Mouse (Mus musculus) limb, embryonic 11.5 days (tissue): ENCODE measurements at regions not wholly inside any gene's neighbourhood (a gene's known extent, or its start where the extent isn't known, plus 50 kb on each side); places are given as distances from the start of the nearest gene placed in this dataset.

Experiments used
- ATAC-seq: fragments of 200-750 bp; cut with Nextera tagmentation; 2 replicates; pipeline ENCODE4 v1.8.0; 2017; ENCODE audit warnings: low read depth; ENCODE audit not compliant: insufficient number of reproducible peaks, low FRiP score, low TSS enrichment
- DNase-seq: peaks from one replicate; pipeline ENCODE4 v3.0.0-alpha.2; 2015; ENCODE audit warnings: low spot score
- H3K27ac ChIP-seq: fragments of 300-500 bp; sonication (generic); replicated peaks from 2 replicates; pipeline ENCODE4 v1.5.1; 2014; ENCODE audit warnings: low read depth, mild to moderate bottlenecking, low read length
- H3K27me3 ChIP-seq: fragments of 300-500 bp; sonication (generic); 2 replicates; pipeline ENCODE4 v1.6.1; 2014; ENCODE audit warnings: mild to moderate bottlenecking, low read length, mixed read lengths; ENCODE audit not compliant: control insufficient read depth, insufficient read depth
- H3K36me3 ChIP-seq: fragments of 300-500 bp; sonication (generic); 2 replicates; pipeline ENCODE4 v1.6.1; 2014; ENCODE audit warnings: mild to moderate bottlenecking, low read length, moderate library complexity, mixed read lengths; ENCODE audit not compliant: control insufficient read depth, insufficient read depth
- H3K4me1 ChIP-seq: fragments of 300-500 bp; sonication (generic); 2 replicates; pipeline ENCODE4 v1.6.1; 2014; ENCODE audit warnings: low read length, mixed read lengths; ENCODE audit not compliant: control insufficient read depth, insufficient read depth
- H3K4me2 ChIP-seq: fragments of 300-500 bp; sonication (generic); 2 replicates; pipeline ENCODE4 v1.6.1; 2014; ENCODE audit warnings: low read depth, mild to moderate bottlenecking, moderate library complexity; ENCODE audit not compliant: severe bottlenecking
- H3K4me3 ChIP-seq: fragments of 300-500 bp; sonication (generic); 2 replicates; pipeline ENCODE4 v1.5.1; 2014; ENCODE audit warnings: low read depth, low read length
- H3K9ac ChIP-seq: fragments of 300-500 bp; sonication (generic); 2 replicates; pipeline ENCODE4 v1.6.1; 2014; ENCODE audit warnings: mild to moderate bottlenecking, low read length
- H3K9me3 ChIP-seq: fragments of 300-500 bp; sonication (generic); 2 replicates; pipeline ENCODE4 v1.6.1; 2016; ENCODE audit warnings: low read length; ENCODE audit not compliant: control insufficient read depth
- WGBS: fragments of 180-500 bp; shearing (Covaris S2); extraction: QIAGEN DNeasy Blood & Tissue Kit; methylation state at CpG from one replicate; pipeline ENCODE4 v1.1.7; 2014; 5-methylcytosine and 5-hydroxymethylcytosine counted together

DNA sequence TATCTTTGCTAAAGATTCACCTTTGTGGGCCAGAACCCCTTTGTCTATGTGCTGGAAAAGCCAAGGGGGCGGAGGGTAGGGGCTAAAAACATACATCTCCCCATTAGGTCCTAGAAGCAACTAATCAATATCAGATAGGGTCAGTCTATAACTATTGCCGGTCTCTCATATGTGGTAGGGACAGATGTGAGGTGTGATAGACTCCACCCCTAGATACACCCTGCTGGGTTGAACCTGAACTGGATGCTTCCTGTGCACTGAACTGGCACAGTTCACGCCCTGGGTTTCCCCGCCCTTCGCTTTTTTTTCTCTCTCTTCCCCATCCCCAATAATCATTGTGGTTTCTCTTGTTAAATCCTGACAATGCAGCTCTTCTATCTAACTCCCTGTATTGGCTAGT, 270.3 kb upstream of the Gpc5 start:
- Histone ChIP-seq H3K9ac (no peak overlapping the region), H3K36me3 (no peaks in the 10 kb centered on the region), H3K4me1 (peaks cover 3% of the 10 kb centered on the region; the same call in 1 of the 2 replicates), H3K9me3 (no peaks in the 10 kb centered on the region), H3K4me3 (no peak overlapping the region), H3K27ac (no peak overlapping the region), H3K4me2 (no peak overlapping the region), H3K27me3 (no peaks in the 10 kb centered on the region)
- DNase-seq = no peak
- 74% methylated on average over 5 of the region's 5 CpGs for WGBS
- no peak for ATAC-seq

DNA sequence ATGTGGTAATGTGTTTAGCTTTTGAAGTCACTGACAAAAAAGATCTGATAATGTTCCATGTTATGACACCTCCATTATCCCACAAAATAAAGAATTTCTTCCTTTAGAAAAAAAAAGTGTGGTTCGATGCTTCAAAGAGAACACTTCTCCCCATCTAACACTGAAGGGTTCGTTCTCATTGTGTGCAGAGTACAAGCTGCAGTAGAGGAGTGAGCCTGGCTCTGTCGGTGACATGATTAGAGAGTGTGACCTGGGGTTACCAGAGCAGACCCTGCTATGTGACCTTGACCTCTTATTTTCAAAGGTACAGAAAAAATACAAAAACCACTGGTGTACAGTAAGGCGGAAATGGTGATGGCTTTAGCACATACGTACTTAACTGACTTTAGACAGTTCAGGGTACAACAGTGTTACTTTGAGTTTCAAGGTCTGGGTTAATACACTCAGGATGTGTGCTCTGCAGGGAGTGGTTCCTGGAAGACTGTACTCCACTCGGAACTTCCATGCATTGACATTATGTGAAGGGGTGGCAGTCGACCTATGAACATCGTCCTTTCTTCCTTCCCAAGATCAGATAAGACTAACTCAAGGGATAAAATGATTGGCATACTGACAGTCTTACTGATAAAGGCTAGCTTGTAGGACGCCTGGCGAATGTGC, 265.2 kb upstream of the Gpc5 start:
- no peak overlapping the region for H3K4me3 ChIP-seq

DNA sequence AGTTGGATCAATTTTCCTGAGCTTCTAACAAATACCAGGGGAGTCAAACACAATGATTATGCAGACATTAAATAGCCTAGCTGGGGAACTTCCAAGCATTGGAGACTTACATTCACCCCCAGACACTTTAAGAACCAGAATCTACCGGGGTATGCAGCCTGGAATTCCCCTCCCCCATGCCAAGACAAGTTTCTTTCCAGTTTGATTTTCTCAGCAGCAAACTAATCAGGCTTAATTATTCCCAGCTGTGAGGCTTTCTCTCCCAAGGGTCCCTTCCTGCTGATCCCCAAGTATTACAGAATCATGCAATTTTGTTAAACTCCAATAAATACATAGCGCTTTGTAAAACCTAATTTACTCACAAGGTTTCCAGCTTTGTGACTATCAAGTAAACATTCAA, 262.7 kb upstream of the Gpc5 start:
- ATAC-seq (no peak), DNase-seq (no peak)
- Histone ChIP-seq H3K4me1 (peaks cover 5% of the 10 kb centered on the region; the same call in 1 of the 2 replicates), H3K27ac (no peak overlapping the region; the same call in 1 of the 2 replicates), H3K4me3 (no peak overlapping the region), H3K9ac (no peak overlapping the region), H3K27me3 (no peaks in the 10 kb centered on the region), H3K36me3 (no peaks in the 10 kb centered on the region), H3K4me2 (no peak overlapping the region), H3K9me3 (no peaks in the 10 kb centered on the region)
- WGBS = 13% methylated on average over 2 of the region's 2 CpGs

More for the DNA sequence above, 265.2 kb upstream of the Gpc5 start:
- Histone ChIP-seq H3K9ac (no peak overlapping the region), H3K36me3 (no peaks in the 10 kb centered on the region), H3K4me2 (no peak overlapping the region), H3K27ac (no peak overlapping the region), H3K4me1 (peaks cover 5% of the 10 kb centered on the region; the same call in 1 of the 2 replicates), H3K27me3 (no peaks in the 10 kb centered on the region), H3K9me3 (no peaks in the 10 kb centered on the region)
- ATAC-seq (no peak), DNase-seq (no peak)
- WGBS = 41% methylated on average over 10 of the region's 10 CpGs

DNA sequence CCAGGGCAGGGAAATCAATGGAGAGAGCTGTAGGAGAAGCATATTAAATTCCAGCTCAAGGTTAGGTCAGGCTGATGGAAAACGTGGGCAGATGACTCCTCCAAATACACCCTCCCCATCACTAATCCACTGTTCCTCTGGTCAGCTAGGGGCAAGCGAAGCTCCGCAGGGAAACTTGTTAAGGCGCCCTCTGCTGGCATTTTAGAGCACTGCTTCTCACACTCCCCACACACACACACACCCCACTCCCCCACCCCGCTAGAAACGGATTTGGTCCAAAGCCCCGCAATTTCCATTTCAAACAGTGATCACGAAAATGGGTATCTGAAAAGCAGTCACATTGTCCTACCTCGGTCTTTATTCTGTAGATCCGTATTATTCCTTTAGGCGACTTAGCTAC, 259.0 kb upstream of the Gpc5 start:
- WGBS = 64% methylated on average over 11 of the region's 11 CpGs
- H3K4me2 ChIP-seq = no peak overlapping the region

DNA sequence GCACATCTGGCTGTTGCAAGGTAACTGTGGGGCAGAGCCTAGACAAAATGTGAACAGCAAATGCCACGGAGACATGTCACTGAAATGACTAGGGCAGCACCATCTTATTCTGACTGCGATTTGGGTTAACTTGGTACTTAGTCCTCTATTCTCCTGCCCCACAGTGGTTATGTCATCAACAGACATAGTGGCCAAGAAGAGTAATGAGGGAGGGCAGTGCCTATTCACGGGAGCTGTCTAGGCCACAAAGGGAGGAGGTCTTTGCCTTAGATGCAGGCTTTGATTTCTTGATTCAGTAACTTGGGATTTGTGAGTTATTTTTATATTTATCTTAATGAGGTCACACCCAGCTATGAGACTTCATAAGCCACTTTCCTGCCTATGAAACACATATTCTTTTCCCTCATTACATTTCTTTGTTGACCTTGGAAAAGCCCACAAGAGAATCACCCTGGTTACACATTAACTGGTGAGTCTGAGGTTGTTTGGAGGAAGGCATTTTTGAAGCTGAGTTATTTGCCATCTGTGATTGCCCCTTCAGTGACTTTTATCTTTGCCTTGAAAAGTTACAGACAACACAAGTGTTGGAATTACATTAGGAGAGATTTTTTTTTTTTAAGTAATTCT, 255.2 kb upstream of the Gpc5 start:
- Histone ChIP-seq H3K9me3 (no peaks in the 10 kb centered on the region), H3K4me3 (no peak overlapping the region), H3K27me3 (no peaks in the 10 kb centered on the region), H3K9ac (no peak overlapping the region), H3K4me2 (no peak overlapping the region), H3K4me1 (0 out of 2 replicates have a peak, but pooled peaks cover 2% of the 10 kb centered on the region), H3K36me3 (no peaks in the 10 kb centered on the region), H3K27ac (no peak overlapping the region)
- 70% methylated on average over 3 of the region's 3 CpGs for WGBS
- no peak for ATAC-seq
- DNase-seq = no peak

More for the DNA sequence above, 259.0 kb upstream of the Gpc5 start:
- Histone ChIP-seq H3K4me3 (no peak overlapping the region), H3K4me1 (peaks cover 7% of the 10 kb centered on the region; the same call in 1 of the 2 replicates), H3K9me3 (no peaks in the 10 kb centered on the region), H3K27me3 (no peaks in the 10 kb centered on the region), H3K27ac (no peak overlapping the region), H3K36me3 (no peaks in the 10 kb centered on the region), H3K9ac (no peak overlapping the region)
- DNase-seq = peak; percentile 21
- no peak for ATAC-seq

DNA sequence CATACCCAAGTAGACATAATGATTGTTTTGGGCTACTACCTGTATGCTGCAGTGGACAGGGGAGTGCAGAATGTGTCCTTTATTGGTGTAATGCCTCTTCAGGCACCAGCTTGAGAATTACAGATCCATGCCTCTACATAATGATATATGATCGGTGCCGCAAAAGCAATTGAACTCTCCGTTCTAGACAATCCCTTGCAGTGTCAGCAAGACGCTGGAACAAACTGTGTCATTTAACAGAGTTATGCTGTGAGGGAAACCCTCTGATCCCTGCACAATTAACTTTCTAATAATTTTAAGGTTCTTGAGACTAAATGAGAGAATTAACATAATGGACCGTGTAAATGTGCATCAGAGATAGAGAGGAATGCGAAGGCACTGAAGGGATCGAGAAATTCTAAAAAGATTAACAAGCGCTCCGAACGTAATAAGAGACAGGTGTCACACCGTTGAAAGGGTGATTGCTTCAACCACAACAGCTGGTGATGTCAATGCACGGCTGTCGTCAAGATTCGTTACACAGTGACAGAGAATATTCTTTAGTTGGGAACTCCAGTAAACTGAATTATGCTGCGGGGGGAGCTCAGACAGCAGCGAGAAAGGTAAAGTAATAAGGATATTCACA, 254.3 kb upstream of the Gpc5 start:
- Histone ChIP-seq H3K27ac (no peak overlapping the region), H3K9ac (no peak overlapping the region), H3K27me3 (no peaks in the 10 kb centered on the region), H3K9me3 (no peaks in the 10 kb centered on the region), H3K36me3 (no peaks in the 10 kb centered on the region), H3K4me2 (peak overlapping the region; percentile 3; the same call in 1 of the 2 replicates), H3K4me3 (no peak overlapping the region), H3K4me1 (0 out of 2 replicates have a peak, but pooled peaks cover 2% of the 10 kb centered on the region)
- no peak for ATAC-seq
- peak; percentile 33 for DNase-seq
- 23% methylated on average over 16 of the region's 16 CpGs for WGBS

DNA sequence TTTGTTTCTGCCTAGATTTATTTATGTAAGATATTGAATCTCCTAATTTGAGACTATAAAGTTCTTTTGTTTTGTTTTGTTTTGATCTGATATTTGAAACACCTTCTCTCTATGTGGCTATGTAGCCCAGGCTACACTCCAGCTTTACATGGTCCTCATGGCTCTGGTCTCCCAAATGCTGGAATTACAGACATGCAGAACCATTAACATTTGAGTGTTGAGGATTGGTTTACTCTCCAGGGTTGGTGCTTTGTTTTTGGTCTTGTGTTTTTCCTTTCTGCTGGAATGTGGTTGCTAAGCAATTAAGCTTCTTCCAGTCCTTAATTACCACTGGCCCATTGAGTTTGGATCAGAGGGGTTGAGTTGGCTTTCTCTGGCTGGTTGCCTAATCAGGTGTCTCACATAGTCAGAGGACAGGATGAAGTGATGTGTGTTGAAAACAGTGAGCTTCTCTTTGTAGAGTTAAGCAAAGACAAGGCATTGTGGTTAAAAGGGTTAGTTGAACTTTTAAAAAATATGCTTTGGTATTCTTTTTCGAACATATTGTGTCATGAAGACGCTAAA, 252.6 kb upstream of the Gpc5 start:
- peak; percentile 18 for DNase-seq
- no peak overlapping the region for H3K4me2 ChIP-seq
- H3K9me3 ChIP-seq = no peaks in the 10 kb centered on the region
- WGBS = 85% methylated on average over 2 of the region's 2 CpGs
- no peak overlapping the region for H3K9ac ChIP-seq
- H3K27me3 ChIP-seq = no peaks in the 10 kb centered on the region
- no peak for ATAC-seq
- no peak overlapping the region for H3K27ac ChIP-seq
- H3K36me3 ChIP-seq = no peaks in the 10 kb centered on the region
- 0 out of 2 replicates have a peak, but pooled peaks cover 2% of the 10 kb centered on the region for H3K4me1 ChIP-seq
- H3K4me3 ChIP-seq = no peak overlapping the region

DNA sequence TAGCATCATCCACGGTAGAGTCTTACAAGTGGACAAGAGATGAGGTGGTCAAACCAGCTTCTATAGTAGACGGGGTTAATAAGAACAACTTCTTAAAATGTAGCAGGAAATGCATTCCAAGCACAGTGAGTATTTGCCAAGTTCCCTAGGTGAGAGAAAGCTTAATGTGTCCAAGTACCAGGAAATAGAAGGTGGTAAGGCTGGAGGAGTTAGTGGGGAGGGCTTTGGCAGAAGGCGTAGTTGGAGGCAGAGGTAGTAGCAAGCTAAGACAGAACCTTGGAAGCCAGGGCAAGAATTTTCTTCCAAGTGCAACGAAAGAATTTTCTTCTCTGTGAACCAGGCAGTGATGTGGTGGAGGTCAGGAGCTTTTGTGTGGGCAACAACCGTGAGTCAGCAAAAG, 251.2 kb upstream of the Gpc5 start:
- Histone ChIP-seq H3K36me3 (no peaks in the 10 kb centered on the region), H3K27me3 (no peaks in the 10 kb centered on the region), H3K4me3 (no peak overlapping the region), H3K4me2 (no peak overlapping the region), H3K27ac (no peak overlapping the region), H3K4me1 (0 out of 2 replicates have a peak, but pooled peaks cover 2% of the 10 kb centered on the region), H3K9me3 (no peaks in the 10 kb centered on the region), H3K9ac (no peak overlapping the region)
- DNase-seq = peak; percentile 17
- 90% methylated on average over 5 of the region's 5 CpGs for WGBS
- no peak for ATAC-seq
